Mouse (Mus musculus) heart, postnatal 0 days (tissue): ENCODE results near the gene Nppa.

ENCODE experiments used
- CTCF ChIP-seq: IDR thresholded peaks from 2 replicates; pipeline ENCODE4 v1.5.1; 2016; ENCODE audit warnings: antibody characterized with exemption, control low read depth, low read depth
- EP300 ChIP-seq: IDR thresholded peaks from 2 replicates; pipeline ENCODE4 v1.6.1; 2016; ENCODE audit warnings: antibody characterized with exemption, low read depth

GRCm38 (mm10) chr4:148001013-148001789 lies 679 bp downstream of the Nppa start:
- TF ChIP-seq CTCF (no peak), EP300 (no peak)
